Mouse (Mus musculus): ENCODE measurements around the gene Man2a1.
"Not testable (repeated sequence)": the region's sequence is repeated elsewhere in the genome, so short reads cannot be mapped to it uniquely, and the experiment has no call there.

Man2a1 gene

DNA sequence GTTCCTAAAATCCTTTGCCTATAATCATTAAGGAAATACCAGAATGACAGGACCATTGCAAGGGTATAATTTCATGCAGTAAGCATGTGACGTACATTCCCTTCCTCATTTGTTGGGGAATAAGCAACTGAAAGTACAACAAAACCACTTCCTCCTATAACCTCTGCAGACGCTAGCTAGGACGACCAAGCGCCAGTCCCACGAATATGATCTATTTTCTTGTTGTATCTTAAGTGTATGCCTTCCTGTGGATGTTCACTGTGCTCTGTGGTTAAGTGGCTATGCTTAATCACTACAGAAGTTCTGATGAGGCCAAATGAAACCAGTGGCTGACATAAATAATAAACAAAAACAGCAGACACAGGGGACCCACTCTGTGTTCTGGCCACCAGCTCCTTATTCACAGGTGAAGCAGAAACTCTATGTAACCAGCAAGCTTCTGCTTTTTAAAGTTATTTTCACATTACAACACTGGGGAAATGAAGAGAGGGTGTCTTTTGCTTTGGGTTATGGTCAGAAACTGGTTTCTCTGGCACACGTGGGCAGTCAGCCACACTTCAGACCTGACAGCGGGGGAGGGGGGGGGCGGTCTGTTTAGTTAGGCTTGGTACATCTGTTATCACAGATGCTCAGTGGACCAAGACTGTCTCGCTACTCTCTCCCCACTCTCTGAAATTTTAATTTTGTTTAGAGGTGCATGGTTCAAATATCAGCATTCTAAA lies 153.8 kb downstream of the Man2a1 start:
- no peak for DNase-seq (ENCODE audit: low read depth, low spot score)

DNA sequence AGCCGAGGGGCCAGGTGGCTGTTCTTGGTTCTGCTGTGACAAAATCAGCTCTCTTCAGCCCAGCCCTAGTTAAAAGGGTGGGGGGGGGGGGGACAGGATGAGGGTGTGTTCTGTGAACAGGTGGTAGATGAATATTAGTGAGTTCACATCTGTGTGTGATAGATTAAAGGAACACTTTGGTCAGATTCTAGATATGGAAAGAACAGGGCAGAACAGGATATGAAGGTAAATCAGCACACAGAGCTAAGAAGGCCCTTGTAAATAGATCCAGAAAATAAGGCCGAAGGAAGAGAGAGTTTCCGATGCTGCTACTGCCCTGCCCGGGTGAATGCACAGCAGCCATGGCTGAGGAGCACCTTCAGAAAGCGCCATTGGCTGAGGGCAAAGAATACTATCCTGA lies 154.7 kb downstream of the Man2a1 start:
- no peak for DNase-seq (ENCODE audit: low read depth, low spot score)

DNA sequence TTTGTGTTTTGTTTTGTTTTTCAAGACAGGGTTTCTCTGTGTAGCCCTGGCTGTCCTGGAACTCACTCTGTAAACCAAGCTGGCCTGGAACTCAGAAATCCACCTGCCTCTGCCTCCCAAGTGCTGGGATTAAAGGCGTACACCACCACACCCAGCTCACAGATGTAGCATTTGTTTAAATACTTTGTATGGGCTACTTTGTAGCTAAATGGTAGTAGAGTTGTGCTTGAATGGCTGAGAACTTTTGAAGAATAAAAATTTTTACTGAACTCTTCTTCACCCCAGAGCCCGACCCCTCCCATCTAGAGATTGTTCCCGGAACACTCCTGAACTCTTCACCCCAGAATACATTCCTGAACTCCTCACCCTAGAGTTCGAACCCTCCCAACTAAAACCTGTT lies 162.1 kb downstream of the Man2a1 start:
- DNase-seq (ENCODE audit: low read depth, low spot score): not testable (repeated sequence)

DNA sequence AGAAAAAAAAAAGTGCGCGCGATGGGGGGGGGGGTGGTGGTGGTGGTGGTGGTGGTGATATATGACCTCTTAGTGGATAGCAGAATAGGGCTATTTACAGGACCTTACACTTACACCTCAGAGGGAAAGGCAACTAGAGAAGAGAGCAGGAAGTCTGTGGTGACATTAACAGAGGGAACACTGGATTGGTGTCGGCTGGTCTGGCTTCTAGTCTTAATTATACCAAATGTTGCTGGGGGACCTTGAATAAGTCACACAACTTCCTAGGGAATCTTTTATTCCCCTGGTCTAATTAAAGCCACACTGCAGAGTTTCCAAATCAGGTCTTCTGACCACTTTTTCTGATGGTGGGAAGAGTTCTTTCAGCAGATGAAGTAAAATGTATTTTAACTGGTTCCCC lies 163.0 kb downstream of the Man2a1 start:
- DNase-seq (ENCODE audit: low read depth, low spot score): no peak

DNA sequence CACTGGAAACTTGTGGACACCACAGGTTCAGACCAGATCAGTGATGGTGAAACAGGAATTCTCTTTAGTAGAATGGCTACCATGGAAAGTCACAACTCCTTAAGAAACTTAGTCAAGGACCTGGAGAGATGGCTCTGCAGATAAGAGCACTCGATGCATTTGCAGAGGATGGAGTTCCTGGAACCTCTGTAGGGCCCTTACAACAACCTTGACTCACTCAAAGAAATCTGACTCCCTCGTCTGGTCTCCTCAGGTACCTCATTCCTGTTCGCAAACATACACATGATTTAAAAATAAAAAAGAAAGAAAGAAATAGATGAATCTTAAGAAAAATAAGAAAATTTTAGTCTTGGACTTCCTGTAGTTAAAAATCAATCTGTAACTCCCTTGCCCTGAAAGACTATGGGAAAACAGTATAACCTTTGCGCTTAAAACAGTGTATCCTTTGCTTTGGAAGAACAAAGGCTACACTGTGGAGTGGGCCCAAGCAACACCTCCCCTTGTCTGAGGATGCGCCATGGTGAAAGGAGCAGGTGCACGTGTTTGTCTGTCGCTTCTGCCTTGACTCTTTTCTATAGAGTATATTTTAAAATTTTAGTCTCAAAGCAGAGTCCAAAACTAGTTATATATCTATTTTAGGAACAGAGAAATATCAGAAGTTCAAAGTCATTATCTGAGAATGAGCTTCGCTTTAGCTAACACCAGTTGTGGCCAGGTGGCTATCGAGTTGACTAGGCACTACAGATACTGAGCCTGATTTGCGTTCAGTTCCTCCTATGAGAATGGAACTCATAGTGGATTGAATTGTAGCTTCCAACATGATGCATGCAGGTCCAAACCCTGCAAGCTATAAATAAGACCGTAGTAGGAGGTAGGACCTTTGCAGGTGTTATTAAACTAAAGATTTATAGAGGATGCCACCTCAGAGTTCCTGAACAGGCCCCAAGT lies 163.9 kb downstream of the Man2a1 start:
- DNase-seq (ENCODE audit: low read depth, low spot score): no peak

DNA sequence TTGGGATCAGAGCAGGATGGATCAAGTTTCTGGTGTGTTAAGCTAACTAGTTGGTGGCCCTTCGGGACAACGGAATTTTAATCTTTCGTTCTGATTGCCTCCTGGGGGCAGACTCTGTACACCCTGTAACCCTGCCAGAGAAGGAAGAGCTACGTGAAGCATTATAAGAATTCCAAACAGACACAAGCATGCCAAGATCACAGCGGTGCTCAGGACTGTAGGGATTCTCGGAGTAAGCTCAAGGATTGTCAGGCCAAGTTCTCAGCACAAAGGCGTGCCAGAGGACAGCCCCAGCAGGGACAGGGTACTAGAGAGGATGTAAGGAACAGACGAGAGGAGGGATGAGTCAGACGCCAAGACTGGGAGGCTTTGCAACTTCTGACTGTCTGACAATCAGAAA lies 164.8 kb downstream of the Man2a1 start:
- peak; percentile 64 for DNase-seq (ENCODE audit: low read depth, low spot score)

DNA sequence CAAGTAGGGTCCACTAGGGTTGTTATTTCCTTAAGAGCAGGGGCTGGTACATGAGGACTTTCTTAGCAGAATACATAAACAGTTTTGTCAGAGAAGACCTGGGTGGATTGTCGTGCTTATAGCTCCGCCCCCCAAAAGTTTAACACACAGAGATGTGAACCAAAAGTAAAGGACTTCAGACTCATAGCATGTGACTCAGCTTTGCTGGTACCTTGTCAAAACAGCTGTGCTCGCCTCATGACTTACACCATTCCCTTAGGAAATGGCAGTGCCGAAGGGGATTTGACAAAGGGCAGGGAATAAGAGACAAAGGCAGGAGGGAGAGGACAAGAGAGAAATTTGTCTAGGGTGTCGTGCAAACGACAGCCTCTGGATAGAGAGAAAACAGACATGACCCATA lies 166.0 kb downstream of the Man2a1 start:
- DNase-seq (ENCODE audit: low read depth, low spot score): peak; percentile 65

DNA sequence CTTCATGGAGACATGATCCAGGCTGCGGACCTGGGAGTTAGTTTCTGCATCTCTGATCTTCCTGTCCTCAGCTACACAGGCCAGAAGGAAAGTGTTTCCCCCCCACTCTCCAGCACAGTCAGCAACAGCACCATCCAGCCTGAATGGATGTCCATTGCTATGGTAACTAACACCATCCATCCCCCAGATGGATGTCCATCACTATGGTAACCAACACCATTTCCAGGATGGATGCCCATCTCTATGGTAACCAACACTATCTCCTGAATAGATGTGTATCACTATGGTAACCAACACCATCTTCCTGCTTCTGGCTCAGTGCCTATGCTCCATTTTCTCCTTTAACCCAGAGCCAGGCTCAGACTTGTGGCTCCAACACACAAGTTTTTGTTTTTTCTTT lies 169.7 kb downstream of the Man2a1 start:
- DNase-seq (ENCODE audit: low read depth, low spot score): no peak

DNA sequence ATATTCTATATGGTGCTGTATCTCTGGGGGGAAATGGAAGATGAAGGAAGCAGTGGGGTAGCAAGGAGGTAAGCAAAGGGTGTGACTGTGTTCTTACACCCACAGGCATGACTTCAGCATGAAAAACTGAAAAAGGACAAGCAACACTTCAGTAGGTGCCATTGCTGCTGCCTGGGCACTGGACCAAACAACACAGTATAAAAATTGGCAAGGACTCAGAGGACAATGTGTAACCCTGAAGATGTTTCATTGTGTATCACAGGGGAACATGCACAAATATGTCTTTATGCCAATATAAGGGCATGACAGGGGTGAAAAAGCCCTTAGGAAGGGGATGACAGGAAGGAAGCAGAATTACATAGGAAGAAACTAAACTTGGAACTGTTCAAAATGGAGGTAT lies 172.1 kb downstream of the Man2a1 start:
- no peak for DNase-seq (ENCODE audit: low read depth, low spot score)

DNA sequence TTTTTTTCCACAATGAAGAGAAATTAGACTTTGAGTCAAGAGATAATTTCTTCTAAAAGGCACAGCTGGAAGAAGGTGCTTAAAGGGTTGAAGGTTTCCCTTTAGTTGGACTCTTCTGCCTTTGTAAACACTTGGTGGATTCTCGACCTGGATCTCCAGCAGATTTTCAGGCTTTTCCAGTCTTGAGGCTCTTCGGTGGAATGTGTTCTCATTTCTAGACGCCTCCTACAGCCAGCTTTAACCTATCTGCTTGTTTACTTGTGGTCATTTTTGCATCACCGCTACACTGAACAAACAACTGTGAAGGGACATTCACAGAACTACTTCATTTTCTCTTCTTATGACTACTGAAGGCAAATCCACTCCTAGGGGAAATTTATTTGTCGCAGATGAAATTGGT lies 173.7 kb downstream of the Man2a1 start:
- no peak for DNase-seq (ENCODE audit: low read depth, low spot score)

DNA sequence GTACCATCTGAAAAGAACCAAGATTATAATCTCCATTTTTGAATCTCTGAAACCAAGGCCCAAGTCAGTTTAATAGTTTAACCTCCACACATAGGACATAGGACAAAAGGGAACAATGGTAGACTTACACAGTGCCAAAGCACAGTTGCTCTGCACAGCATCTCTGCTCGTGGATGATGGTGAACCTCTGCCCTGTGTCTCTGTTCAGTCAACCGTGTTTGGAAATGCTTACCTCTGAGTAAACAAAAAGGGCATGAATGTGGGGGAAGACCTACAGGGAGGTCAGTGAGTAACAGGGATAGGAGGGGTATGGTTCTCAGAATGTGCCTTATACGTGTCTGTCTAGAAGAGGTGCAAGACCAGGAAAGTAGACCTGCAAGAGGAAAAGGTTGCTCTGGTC lies 177.8 kb downstream of the Man2a1 start:
- DNase-seq (ENCODE audit: low read depth, low spot score): no peak

DNA sequence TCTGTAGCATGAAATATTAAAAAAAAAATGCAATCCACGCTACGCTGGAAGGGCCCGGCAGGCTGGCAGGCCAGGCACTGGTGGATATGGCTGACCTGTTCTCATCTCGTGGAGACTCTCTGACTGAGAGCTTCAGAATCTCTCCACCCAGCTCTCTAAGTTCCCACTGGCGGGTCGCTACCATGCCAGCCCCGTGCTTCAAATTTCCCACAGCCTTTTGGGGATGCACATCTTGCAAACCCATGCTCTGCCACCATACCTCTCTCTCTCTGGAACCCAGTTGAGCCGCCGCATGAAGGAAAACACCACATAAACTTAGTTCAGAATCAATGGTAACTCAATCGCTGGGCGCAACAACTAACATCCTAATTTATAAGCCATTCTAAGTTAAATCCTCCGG lies 178.2 kb downstream of the Man2a1 start:
- DNase-seq (ENCODE audit: low read depth, low spot score): no peak

DNA sequence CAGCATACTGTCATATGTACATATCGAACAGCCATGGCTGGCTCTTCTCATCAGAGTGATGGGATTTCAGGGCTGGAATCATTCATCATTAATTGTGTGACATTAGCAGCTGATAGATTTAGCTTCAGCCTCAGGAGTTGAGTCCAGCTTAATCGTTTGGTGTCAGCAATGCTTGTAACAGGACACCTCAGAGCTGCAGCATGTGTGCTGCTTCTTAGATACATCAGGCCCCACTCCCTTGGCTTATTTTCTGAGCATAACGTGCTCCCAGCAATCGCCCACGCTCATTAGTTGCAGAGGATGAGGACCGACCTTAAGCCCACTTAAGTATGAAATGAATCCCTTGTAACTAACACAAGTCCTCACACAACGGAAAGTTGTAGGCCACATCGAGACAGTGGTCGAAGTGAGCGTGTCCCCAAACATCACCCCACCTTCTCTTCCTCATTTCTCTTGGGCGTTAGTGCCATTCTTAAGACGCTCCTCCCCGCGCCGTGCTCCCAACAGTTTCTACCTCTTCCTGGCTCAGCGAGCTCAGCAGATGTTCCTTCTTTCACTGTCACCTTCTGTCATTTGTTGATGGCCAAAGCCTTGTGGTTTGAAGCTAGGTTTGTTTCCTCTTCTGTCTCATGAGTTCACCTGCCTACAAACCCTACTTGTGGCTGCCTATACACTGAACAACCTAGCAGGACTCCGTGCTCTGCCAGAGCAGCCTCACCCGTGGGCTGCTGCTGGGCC lies 180.4 kb downstream of the Man2a1 start:
- no peak for DNase-seq (ENCODE audit: low read depth, low spot score)

DNA sequence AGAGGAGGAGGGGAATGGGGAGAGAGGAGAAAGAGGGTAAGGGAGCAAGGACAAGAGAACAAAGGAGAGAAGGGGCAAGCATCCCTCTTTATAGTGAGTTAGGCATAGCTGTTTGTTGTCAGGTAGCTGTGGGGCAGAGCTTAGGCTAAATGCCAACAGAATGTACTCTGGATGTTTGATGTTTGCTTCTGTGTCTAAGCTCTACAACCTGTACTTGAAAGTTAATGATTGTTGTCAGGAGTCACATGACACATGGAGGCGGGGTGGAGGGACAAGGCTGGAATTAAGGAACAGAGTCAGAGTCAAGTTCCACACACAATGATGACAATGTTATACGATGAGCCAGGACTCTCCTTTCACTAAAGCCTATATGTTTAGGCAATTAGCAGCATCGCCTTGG lies 181.8 kb downstream of the Man2a1 start:
- DNase-seq (ENCODE audit: low read depth, low spot score): no peak

DNA sequence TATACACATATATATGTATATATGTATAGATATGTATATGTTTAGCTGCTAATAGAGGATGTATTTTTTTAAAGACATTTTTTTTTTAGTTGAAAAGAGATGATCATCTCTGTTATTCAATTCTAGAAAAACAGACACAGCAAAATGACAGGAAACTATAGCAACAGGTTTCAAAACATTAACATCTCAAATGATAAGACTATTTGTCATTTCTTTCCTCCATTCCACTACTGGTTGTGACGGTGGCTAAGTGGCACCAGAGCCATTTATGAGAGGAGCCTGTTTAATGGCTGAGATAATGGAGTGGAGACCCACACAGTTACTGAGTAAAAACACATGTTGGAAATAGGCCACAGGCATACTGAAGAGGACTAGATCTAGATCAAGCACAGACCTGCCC lies 185.4 kb downstream of the Man2a1 start:
- no peak for DNase-seq (ENCODE audit: low read depth, low spot score)

DNA sequence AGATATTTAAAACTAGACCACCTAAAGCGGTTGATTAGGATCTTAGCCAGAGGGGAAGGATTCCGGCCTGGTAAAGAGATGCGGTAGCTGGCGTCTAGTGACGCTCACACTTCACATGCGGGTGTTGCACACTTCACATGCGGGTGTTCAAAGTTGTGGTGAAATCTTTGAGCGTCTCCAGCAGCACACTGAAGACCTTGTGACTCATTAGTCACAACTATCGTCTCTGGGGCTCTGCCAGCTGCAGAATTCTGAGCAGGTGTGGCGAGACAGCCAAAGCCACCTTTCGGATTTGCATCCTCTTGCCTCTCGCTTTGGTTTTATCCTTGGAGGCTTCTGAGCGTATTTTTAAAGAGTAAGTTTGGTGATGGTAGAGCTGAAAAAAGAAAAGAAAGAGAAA lies 187.8 kb downstream of the Man2a1 start:
- no peak for DNase-seq (ENCODE audit: low read depth, low spot score)

DNA sequence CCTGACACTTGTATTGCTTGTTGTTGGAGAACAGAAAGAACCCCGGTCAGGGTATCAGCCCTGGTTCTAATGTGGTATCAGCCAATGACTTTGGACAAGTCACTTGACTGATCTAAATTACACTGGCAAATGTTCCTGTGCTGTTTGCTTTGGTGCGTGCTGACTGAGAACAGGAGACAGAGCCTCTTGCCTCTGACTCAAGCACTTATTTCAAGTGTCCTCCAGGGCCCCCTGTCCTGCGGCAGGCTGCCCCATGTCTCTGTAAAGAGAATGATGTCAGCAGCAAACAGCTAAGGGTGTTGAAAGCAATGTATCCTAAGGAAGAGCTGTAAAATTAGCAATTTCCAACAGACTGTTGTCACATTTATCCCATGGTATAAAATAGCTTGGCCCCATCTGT lies 188.6 kb downstream of the Man2a1 start:
- no peak for DNase-seq (ENCODE audit: low read depth, low spot score)

DNA sequence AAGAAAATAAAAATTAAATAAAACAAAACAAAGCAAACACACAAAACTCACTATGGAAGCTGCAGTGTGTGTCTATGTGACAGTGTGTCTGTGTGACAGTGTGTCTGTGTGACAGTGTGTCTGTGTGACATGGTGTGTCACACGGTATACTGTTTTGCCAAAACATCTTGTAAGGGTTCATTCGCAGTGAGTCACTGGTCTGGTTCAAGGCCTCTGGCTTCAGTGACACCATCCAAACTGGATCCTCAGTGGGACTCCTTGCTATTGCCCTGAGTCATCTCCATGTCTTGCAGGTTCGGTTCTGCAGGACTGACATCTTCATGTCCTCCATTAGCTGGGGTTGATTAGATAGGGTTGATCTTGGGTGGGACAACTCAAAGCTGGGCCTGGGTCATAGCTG lies 191.5 kb downstream of the Man2a1 start:
- no peak for DNase-seq (ENCODE audit: low read depth, low spot score)

DNA sequence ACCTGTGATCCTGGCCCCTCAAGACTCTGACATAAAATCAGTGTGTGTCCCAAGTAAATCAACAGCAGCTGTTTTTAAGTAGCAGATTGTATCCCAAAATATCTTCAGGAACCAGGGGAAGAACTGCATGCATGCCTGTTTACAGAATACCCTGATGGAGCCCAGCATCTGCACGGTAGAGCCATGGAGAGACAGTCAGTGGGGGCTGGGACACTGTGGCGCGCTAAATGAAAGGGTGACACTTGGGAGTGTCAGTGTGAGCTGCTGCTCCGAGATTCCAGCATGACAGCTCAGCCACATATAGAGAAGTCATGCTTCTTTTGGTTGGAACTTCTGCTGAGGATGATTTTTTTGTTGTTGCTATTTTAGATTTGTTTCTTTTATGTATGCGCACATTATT lies 192.1 kb downstream of the Man2a1 start:
- no peak for DNase-seq (ENCODE audit: low read depth, low spot score)

DNA sequence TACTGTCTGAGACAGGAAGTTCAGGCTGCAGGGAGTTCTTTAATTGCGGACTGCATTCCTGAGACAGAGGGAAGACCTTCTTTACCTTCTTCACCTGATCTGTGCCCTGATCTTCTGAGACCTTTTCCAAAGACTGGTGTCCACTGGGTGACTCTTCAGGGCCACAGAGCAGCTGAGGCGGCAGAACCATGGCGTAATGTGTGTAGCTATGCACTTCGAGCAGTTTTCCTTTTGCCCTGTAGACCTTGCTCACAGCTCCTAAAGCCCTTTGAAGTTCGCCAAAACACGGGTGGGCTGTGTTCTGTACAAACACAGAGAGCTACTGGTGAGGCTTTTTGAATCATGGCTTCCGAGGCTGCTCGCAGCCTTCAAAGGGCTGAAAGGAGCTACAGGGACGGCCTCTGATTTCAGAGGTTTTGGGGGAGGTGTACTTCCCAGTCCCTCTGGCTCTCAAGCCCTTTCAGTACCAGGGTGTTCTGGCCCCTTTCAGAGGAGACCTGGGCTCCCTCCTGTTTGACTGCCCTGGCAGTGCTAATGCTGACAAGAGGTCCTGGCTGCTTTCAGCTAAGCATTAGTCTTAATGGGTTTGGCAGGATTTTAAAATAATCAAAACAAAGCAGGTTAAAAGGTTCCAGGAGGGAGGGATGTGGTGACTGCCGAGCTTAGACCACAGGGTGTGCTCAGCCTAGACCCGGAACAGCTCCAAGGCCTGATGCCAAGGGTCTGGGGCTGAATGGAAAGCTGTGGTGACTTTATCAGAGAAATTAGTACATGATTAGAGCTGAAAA lies 201.8 kb downstream of the Man2a1 start:
- DNase-seq (ENCODE audit: low read depth, low spot score): no peak

DNA sequence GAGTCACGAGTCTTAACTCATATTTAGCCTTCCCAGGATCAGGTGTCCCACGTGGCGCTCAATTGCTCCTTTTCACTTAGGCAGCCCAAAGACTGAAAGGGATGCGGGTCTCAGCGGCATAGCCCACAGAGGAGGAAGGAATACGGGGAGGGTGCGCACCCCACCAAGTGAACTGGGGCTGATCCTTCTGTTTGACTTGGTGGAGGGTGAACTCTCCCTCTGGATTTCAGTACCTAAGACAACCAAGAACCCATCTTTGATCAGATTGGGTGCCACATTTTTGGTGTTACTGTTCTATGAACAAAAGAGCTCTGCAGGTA lies 202.4 kb downstream of the Man2a1 start:
- no peak for DNase-seq (ENCODE audit: low read depth, low spot score)

All from 3T3-L1 (cell line).